Mouse (Mus musculus): ENCODE measurements around the gene Elf1.

Elf1 gene

DNA sequence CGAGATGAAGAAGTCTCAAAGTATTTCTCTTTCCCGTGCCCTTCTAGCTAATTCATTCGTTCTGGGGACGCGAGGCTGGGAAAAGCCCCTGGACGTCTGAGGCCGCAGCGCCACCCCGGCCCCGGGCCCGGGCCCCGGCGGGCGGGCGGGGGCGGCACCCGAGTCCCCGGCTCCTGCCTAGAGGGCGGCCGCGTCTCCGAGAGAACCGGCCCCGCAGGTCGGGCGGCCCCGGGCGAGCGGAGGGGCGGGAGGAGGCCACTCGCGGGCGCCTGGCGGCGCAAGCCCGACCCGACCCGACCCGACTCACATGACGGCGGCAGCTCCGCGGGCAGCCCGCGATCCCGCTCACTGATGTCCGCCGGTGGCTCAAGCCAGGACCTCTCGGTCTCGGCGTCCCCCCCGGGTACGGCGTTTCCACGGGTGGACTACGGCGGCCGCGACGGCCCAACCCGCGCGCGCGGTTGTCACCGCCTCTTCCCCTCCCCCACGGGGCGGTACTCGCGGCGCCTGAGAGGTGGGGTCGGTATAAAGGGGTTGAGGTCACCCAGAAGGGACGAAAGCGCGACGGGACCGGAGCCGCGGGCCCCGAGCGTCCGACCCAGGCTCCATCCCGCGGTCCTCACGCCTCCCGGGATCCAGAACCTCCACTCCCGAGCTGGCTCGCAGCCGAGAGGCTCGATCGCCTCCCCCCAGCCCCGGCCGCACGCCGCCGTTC, at the start of gene Elf1:
Elf1 (plus strand) TSS at position 571 of the 715 bp plus-strand sequence.
- in situ Hi-C loops (cut with MboI; ENCODE audit: unreplicated experiment in 2 of 2) = loop anchor here in 1 of 2 experiments (10.0 kb wide), 1 partner anchor 84 kb away; no protein-coding TSS in a partner anchor

DNA sequence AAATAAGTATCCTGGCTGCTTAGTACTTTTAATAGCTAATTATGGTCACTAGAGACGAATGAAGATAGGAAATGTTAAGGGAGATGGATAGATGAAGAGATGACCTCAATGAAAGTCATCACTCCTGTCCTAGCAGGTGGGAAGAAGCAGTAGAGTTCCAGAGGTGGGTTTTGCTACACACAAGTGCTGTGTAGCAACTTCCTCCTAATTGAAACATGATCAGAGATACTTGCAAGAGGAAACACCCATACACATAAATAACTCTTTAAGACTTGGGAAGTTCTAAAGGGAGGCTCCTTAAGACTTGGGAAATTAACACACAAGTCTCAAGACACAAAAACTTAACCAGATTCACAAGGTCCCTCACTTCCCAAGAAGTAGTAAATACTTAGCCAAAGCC, 46.9 kb upstream of the Elf1 start:
- in situ Hi-C loops (cut with MboI; ENCODE audit: unreplicated experiment in 2 of 2) = no loop called here

GRCm38 (mm10) chr14:79440655-79441054, 40.3 kb upstream of the Elf1 start:
- in situ Hi-C loops (cut with MboI; ENCODE audit: unreplicated experiment in 2 of 2) = no loop called here

DNA sequence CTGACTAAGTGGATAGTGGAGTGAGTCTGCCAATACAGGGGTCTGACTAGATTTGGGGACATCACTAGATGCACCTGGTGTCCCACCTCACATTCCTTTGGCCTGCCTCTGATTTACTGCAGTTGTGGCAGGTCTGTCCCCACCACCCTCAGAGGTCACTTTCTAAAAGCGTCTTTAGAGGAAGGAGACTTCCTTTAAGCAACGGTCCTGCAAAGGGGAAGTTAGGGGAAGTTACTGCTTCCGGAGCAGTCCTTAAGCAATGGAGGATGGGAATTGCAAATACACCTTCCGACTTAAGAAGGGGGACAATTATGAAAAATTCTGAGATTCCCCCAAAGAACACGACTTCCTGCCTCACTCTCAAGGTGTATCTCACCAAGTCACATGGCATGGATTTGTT, 39.6 kb upstream of the Elf1 start:
- in situ Hi-C loops (cut with MboI; ENCODE audit: unreplicated experiment in 2 of 2) = no loop called here

DNA sequence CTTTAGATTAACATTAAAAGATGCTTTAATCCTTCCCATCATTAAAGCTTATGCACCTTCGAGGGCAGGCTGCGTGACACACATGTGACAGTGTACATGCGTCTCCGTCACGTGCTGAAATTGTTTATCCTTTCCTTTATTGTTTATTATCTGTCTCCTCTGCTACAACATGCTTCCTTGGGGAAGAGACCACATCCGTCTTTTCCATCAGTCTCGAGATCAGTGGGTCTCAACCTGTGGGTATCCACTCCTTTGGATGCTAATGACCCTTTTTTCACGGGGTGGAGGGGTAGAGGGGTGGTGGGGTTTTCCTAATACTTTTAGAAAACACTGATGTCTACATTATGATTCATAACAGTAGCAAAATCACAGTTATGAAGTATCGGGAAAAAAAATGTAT, 36.4 kb upstream of the Elf1 start:
- in situ Hi-C loops (cut with MboI; ENCODE audit: unreplicated experiment in 2 of 2) = no loop called here

GRCm38 (mm10) chr14:79445055-79445620, 35.9 kb upstream of the Elf1 start:
- in situ Hi-C loops (cut with MboI; ENCODE audit: unreplicated experiment in 2 of 2) = no loop called here

GRCm38 (mm10) chr14:79451681-79452590, 29.1 kb upstream of the Elf1 start, which contains the start of gene Kbtbd6:
Kbtbd6 (plus strand) TSS chr14:79451835.
- in situ Hi-C loops (cut with MboI; ENCODE audit: unreplicated experiment in 2 of 2) = loop anchor here in 1 of 2 experiments (25.0 kb wide), 1 partner anchor 790 kb away; no protein-coding TSS in a partner anchor

- in situ Hi-C loops (cut with MboI; ENCODE audit: unreplicated experiment in 2 of 2) = loop anchor here in 1 of 2 experiments (25.0 kb wide), 1 partner anchor 790 kb away; no protein-coding TSS in a partner anchor
Observed at GRCm38 (mm10) chr14:79452591-79452934, 28.4 kb upstream of the Elf1 start.

DNA sequence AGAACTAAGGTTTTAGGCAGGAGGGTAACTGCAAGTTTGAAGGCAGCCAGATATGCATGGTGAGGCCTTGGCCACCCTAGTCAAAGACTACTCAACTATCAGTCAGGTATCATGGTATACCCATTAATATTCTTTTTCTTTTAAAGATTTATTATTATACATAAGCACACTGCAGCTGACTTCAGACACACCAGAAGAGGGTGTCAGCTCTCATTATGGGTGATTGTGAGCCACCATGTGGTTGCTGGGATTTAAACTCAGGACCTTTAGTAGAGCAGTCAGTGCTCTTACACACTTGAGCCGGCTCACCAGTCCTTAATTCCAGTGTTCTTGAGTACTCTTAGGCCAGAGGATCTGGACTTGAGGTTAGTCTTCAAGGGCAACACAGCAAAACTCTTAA, 20.6 kb upstream of the Elf1 start:
- in situ Hi-C loops (cut with MboI; ENCODE audit: unreplicated experiment in 2 of 2) = loop anchor here in 1 of 2 experiments (5.0 to 25.0 kb wide), 3 partner anchors 68 to 798 kb away; partner anchors contain the start of gene Naa16

- in situ Hi-C loops (cut with MboI; ENCODE audit: unreplicated experiment in 2 of 2) = loop anchor here in 1 of 2 experiments (5.0 to 25.0 kb wide), 3 partner anchors 69 to 799 kb away; partner anchors contain the start of gene Naa16
Observed at GRCm38 (mm10) chr14:79460988-79461387, 20.0 kb upstream of the Elf1 start.

- in situ Hi-C loops (cut with MboI; ENCODE audit: unreplicated experiment in 2 of 2) = loop anchor here (5.0 to 25.0 kb wide), 5 partner anchors 73 to 803 kb away; partner anchors contain the start of gene Naa16 (in 1 of the 2)
Observed at GRCm38 (mm10) chr14:79465623-79466022, 15.4 kb upstream of the Elf1 start.

- in situ Hi-C loops (cut with MboI; ENCODE audit: unreplicated experiment in 2 of 2) = loop anchor here (5.0 to 25.0 kb wide), 5 partner anchors 75 to 805 kb away; partner anchors contain the start of gene Naa16 (in 1 of the 2)
Observed at GRCm38 (mm10) chr14:79467621-79468020, 13.4 kb upstream of the Elf1 start.

GRCm38 (mm10) chr14:79473384-79473783, 7.6 kb upstream of the Elf1 start:
- in situ Hi-C loops (cut with MboI; ENCODE audit: unreplicated experiment in 2 of 2) = loop anchor here in 1 of 2 experiments (25.0 kb wide), 1 partner anchor 811 kb away; no protein-coding TSS in a partner anchor

GRCm38 (mm10) chr14:79481339-79482151, 551 bp downstream of the Elf1 start, which contains the start of gene Wbp4:
Wbp4 (minus strand) TSS chr14:79481520.
- in situ Hi-C loops (cut with MboI; ENCODE audit: unreplicated experiment in 2 of 2) = loop anchor here in 1 of 2 experiments (10.0 kb wide), 1 partner anchor 83 kb away; no protein-coding TSS in a partner anchor

GRCm38 (mm10) chr14:79482251-79482661, 1.3 kb downstream of the Elf1 start:
- in situ Hi-C loops (cut with MboI; ENCODE audit: unreplicated experiment in 2 of 2) = loop anchor here in 1 of 2 experiments (10.0 kb wide), 1 partner anchor 83 kb away; no protein-coding TSS in a partner anchor

GRCm38 (mm10) chr14:79482747-79483355, 1.9 kb downstream of the Elf1 start:
- in situ Hi-C loops (cut with MboI; ENCODE audit: unreplicated experiment in 2 of 2) = loop anchor here in 1 of 2 experiments (10.0 kb wide), 1 partner anchor 82 kb away; no protein-coding TSS in a partner anchor

DNA sequence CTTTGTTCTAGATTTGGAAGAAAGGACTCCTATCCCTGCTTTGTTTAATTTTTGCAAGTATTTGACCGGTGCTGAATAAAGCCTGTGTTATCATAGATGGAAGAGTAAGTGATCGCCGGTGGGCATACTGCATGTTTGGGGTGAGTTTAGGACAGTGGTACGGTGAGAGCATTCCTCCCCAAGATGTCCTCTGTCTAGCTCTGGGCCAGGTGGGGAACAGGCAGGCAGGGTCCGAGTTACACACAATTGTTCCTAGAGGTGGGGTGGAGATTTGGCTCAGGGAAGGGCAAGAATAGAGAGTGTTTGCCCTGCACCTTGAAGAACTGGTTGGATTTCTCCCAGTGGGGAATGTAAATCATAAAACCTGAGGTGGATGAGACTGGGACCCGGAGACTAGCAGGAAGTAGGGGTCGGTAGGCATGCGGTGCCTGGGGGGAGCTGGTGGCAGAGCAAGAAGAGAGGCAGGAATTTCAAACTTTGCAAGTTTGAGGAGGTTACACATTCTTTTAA, 2.7 kb downstream of the Elf1 start:
- in situ Hi-C loops (cut with MboI; ENCODE audit: unreplicated experiment in 2 of 2) = loop anchor here in 1 of 2 experiments (10.0 kb wide), 1 partner anchor 81 kb away; no protein-coding TSS in a partner anchor

- in situ Hi-C loops (cut with MboI; ENCODE audit: unreplicated experiment in 2 of 2) = loop anchor here in 1 of 2 experiments (10.0 kb wide), 1 partner anchor 78 kb away; no protein-coding TSS in a partner anchor
Observed at GRCm38 (mm10) chr14:79486617-79486992, 5.6 kb downstream of the Elf1 start.

All from v-Abl transformed pro-B cells (cell line).